Mouse (Mus musculus): ENCODE results near the gene Rec114.

DNA sequence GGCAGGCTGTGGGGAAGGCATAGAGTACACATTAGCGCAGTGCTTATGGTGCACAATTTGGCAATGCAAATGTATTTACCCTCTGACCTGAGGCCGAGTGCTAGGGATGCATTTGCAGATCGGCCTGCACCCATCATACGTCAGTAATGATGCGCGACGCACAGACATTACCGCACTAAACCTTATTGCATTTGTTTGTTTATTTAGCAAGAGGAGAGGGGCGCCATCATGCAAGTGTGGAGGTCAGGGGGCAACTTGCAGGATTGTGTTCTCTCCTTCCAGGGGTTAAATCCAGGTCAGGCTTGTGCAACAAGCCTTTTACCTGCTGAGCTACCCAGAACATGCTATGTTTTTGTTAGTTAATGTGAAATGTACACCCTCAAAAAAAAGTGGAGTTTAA, 76.5 kb downstream of the Rec114 start:
- no peak for TF ChIP-seq POLR2A (IDR thresholded peaks at IDR 0.05; ENCODE audit: low read depth, low read length)
- no peak for TF ChIP-seq CTCF (IDR thresholded peaks at IDR 0.05; ENCODE audit: borderline replicate concordance, insufficient read depth, low read length)
